Mouse (Mus musculus) embryonic facial prominence, embryonic 13.5 days (tissue): ENCODE results near the gene Tns3. TPM values are rescaled to one million over a fixed set of nuclear protein-coding genes. Genes with fewer than 3 reads are reported as not detected.

Experiments used
- ATAC-seq: fragments of 200-750 bp; cut with Nextera tagmentation; 2 replicates; pipeline ENCODE4 v1.8.0; 2017; ENCODE audit warnings: low read depth; ENCODE audit not compliant: insufficient number of reproducible peaks, insufficient read depth, low FRiP score, low TSS enrichment
- H3K27ac ChIP-seq: fragments of 300-500 bp; sonication (generic); 2 replicates; pipeline ENCODE4 v1.5.1; 2015; ENCODE audit warnings: moderate library complexity, mild to moderate bottlenecking, inconsistent platforms
- H3K27me3 ChIP-seq: fragments of 300-500 bp; sonication (generic); 2 replicates; pipeline ENCODE4 v1.6.1; 2015; ENCODE audit warnings: mild to moderate bottlenecking, inconsistent platforms
- H3K36me3 ChIP-seq: fragments of 300-500 bp; sonication (generic); 2 replicates; pipeline ENCODE4 v1.6.1; 2015; ENCODE audit warnings: mild to moderate bottlenecking, inconsistent platforms
- H3K4me1 ChIP-seq: fragments of 300-500 bp; sonication (generic); 2 replicates; pipeline ENCODE4 v1.6.1; 2015; ENCODE audit warnings: inconsistent platforms
- H3K4me2 ChIP-seq: fragments of 300-500 bp; sonication (generic); 2 replicates; pipeline ENCODE4 v1.6.1; 2015; ENCODE audit warnings: moderate library complexity, mild to moderate bottlenecking, inconsistent platforms
- H3K4me3 ChIP-seq: fragments of 300-500 bp; sonication (generic); 2 replicates; pipeline ENCODE4 v1.5.1; 2015; ENCODE audit warnings: mild to moderate bottlenecking, inconsistent platforms
- H3K9ac ChIP-seq: fragments of 300-500 bp; sonication (generic); 2 replicates; pipeline ENCODE4 v1.6.1; 2015; ENCODE audit warnings: mild to moderate bottlenecking, inconsistent platforms
- H3K9me3 ChIP-seq: fragments of 300-500 bp; sonication (generic); 2 replicates; pipeline ENCODE4 v1.6.1; 2016; ENCODE audit warnings: inconsistent platforms
- WGBS: fragments of 180-500 bp; shearing (Covaris S2); methylation state at CpG from one replicate; pipeline ENCODE4 v1.1.7; 2015; ENCODE audit warnings: mixed read lengths; 5-methylcytosine and 5-hydroxymethylcytosine counted together
- polyA plus RNA-seq: library from polyadenylated mRNA; unstranded; fragments of >200 nt; fragmentation: Nextera tagmentation; extraction: Ambion mirVana; gene quantifications from 2 replicates; pipeline ENCODE4 v1.2.1, GENCODE M21; 2015

Gene Tns3
- polyA plus RNA-seq, 1 experiment from 2014 or later = 35.0 TPM

- H3K9me3 ChIP-seq = 0 out of 2 replicates have a peak, but pooled peaks cover 3% of the 10 kb centered on the region
- no peak overlapping the region for H3K9ac ChIP-seq
- WGBS = 82% methylated on average over 12 of the region's 12 CpGs
- H3K4me2 ChIP-seq = no peak overlapping the region
- no peak for ATAC-seq
- peaks cover 72% of the 10 kb centered on the region for H3K36me3 ChIP-seq
- H3K27me3 ChIP-seq = no peaks in the 10 kb centered on the region
- H3K4me1 ChIP-seq = peaks cover 25% of the 10 kb centered on the region
- H3K4me3 ChIP-seq = no peak overlapping the region
- no peak overlapping the region for H3K27ac ChIP-seq
These were observed 54.5 kb downstream of the Tns3 start for GRCm38 (mm10) chr11:8609873-8610272.

GRCm38 (mm10) chr11:8607123-8607522, 57.2 kb downstream of the Tns3 start:
- Histone ChIP-seq H3K4me3 (no peak overlapping the region), H3K4me1 (peaks cover 34% of the 10 kb centered on the region), H3K27ac (no peak overlapping the region), H3K27me3 (no peaks in the 10 kb centered on the region), H3K9me3 (0 out of 2 replicates have a peak, but pooled peaks cover 3% of the 10 kb centered on the region), H3K4me2 (no peak overlapping the region), H3K9ac (no peak overlapping the region), H3K36me3 (peaks cover 50% of the 10 kb centered on the region)
- no peak for ATAC-seq
- 90% methylated on average over 1 of the region's 1 CpGs for WGBS

GRCm38 (mm10) chr11:8604789-8605569, 59.4 kb downstream of the Tns3 start:
- WGBS = 85% methylated on average over 10 of the region's 10 CpGs
- no peak overlapping the region for H3K4me3 ChIP-seq
- 0 out of 2 replicates have a peak, but pooled peaks cover 3% of the 10 kb centered on the region for H3K9me3 ChIP-seq
- no peaks in the 10 kb centered on the region for H3K27me3 ChIP-seq
- peaks cover 47% of the 10 kb centered on the region for H3K36me3 ChIP-seq
- H3K4me2 ChIP-seq = no peak overlapping the region
- no peak overlapping the region for H3K9ac ChIP-seq
- peaks cover 35% of the 10 kb centered on the region for H3K4me1 ChIP-seq
- no peak overlapping the region for H3K27ac ChIP-seq
- no peak for ATAC-seq

- Histone ChIP-seq H3K27ac (no peak overlapping the region), H3K36me3 (peaks cover 54% of the 10 kb centered on the region), H3K4me2 (no peak overlapping the region), H3K9me3 (0 out of 2 replicates have a peak, but pooled peaks cover 3% of the 10 kb centered on the region), H3K9ac (no peak overlapping the region), H3K4me1 (peaks cover 24% of the 10 kb centered on the region), H3K4me3 (no peak overlapping the region), H3K27me3 (no peaks in the 10 kb centered on the region)
- no peak for ATAC-seq
- 77% methylated on average over 1 of the region's 1 CpGs for WGBS
These were observed 61.7 kb downstream of the Tns3 start for GRCm38 (mm10) chr11:8602606-8603005.

GRCm38 (mm10) chr11:8601411-8601821, 62.9 kb downstream of the Tns3 start:
- no peaks in the 10 kb centered on the region for H3K27me3 ChIP-seq
- H3K27ac ChIP-seq = peak overlapping the region; percentile 11; the same call in 1 of the 2 replicates
- no peak overlapping the region for H3K9ac ChIP-seq
- H3K4me1 ChIP-seq = peaks cover 24% of the 10 kb centered on the region
- H3K4me3 ChIP-seq = no peak overlapping the region
- ATAC-seq = no peak
- H3K9me3 ChIP-seq = 0 out of 2 replicates have a peak, but pooled peaks cover under 1% of the 10 kb centered on the region
- 32% methylated on average over 7 of the region's 7 CpGs for WGBS
- peaks cover 58% of the 10 kb centered on the region for H3K36me3 ChIP-seq
- no peak overlapping the region for H3K4me2 ChIP-seq

GRCm38 (mm10) chr11:8595642-8596041, 68.7 kb downstream of the Tns3 start:
- Histone ChIP-seq H3K27ac (no peak overlapping the region), H3K27me3 (no peaks in the 10 kb centered on the region), H3K36me3 (peaks cover 67% of the 10 kb centered on the region), H3K4me1 (peaks cover 5% of the 10 kb centered on the region; the same call in 1 of the 2 replicates), H3K9me3 (no peaks in the 10 kb centered on the region), H3K9ac (no peak overlapping the region), H3K4me2 (no peak overlapping the region), H3K4me3 (no peak overlapping the region)
- no peak for ATAC-seq
- 66% methylated on average over 5 of the region's 5 CpGs for WGBS

GRCm38 (mm10) chr11:8593172-8593571, 71.2 kb downstream of the Tns3 start:
- no peak for ATAC-seq
- H3K9ac ChIP-seq = no peak overlapping the region
- peaks cover 9% of the 10 kb centered on the region for H3K4me1 ChIP-seq
- H3K36me3 ChIP-seq = peaks cover 60% of the 10 kb centered on the region
- WGBS = 91% methylated on average over 3 of the region's 3 CpGs
- no peak overlapping the region for H3K4me2 ChIP-seq
- H3K27me3 ChIP-seq = no peaks in the 10 kb centered on the region
- H3K4me3 ChIP-seq = no peak overlapping the region
- H3K27ac ChIP-seq = no peak overlapping the region
- H3K9me3 ChIP-seq = no peaks in the 10 kb centered on the region

GRCm38 (mm10) chr11:8591271-8591670, 73.1 kb downstream of the Tns3 start:
- no peak overlapping the region for H3K9ac ChIP-seq
- H3K27ac ChIP-seq = no peak overlapping the region
- no peak overlapping the region for H3K4me2 ChIP-seq
- ATAC-seq = no peak
- WGBS = 78% methylated on average over 5 of the region's 5 CpGs
- H3K4me1 ChIP-seq = peaks cover 20% of the 10 kb centered on the region
- H3K27me3 ChIP-seq = no peaks in the 10 kb centered on the region
- H3K9me3 ChIP-seq = no peaks in the 10 kb centered on the region
- H3K36me3 ChIP-seq = peaks cover 44% of the 10 kb centered on the region
- H3K4me3 ChIP-seq = no peak overlapping the region

GRCm38 (mm10) chr11:8589226-8589905, 75.0 kb downstream of the Tns3 start:
- peaks cover 33% of the 10 kb centered on the region for H3K36me3 ChIP-seq
- H3K9ac ChIP-seq = no peak overlapping the region
- H3K9me3 ChIP-seq = no peaks in the 10 kb centered on the region
- H3K27ac ChIP-seq = peak overlapping the region; percentile 33
- no peaks in the 10 kb centered on the region for H3K27me3 ChIP-seq
- whole genome bisulfite sequencing = 64% methylated on average over 9 of the region's 9 CpGs
- no peak for ATAC-seq
- H3K4me2 ChIP-seq = no peak overlapping the region
- no peak overlapping the region for H3K4me3 ChIP-seq
- peaks cover 34% of the 10 kb centered on the region for H3K4me1 ChIP-seq

- no peak for ATAC-seq
- Histone ChIP-seq H3K9ac (no peak overlapping the region), H3K4me1 (peaks cover 41% of the 10 kb centered on the region), H3K36me3 (peaks cover 33% of the 10 kb centered on the region), H3K27ac (0 out of 2 replicates have a peak overlapping the region, but pooled peaks have one; percentile 11), H3K9me3 (no peaks in the 10 kb centered on the region), H3K27me3 (no peaks in the 10 kb centered on the region), H3K4me3 (no peak overlapping the region), H3K4me2 (no peak overlapping the region)
- 87% methylated on average over 3 of the region's 3 CpGs for whole genome bisulfite sequencing
These were observed 76.4 kb downstream of the Tns3 start for GRCm38 (mm10) chr11:8587941-8588340.

GRCm38 (mm10) chr11:8586996-8587644, 77.2 kb downstream of the Tns3 start:
- Histone ChIP-seq H3K27ac (peak overlapping the region; percentile 11; the same call in 1 of the 2 replicates), H3K4me3 (no peak overlapping the region), H3K4me1 (peaks cover 46% of the 10 kb centered on the region), H3K36me3 (peaks cover 33% of the 10 kb centered on the region), H3K27me3 (no peaks in the 10 kb centered on the region), H3K9ac (no peak overlapping the region), H3K9me3 (no peaks in the 10 kb centered on the region), H3K4me2 (no peak overlapping the region)
- ATAC-seq = no peak
- WGBS = 58% methylated on average over 10 of the region's 10 CpGs
